Comparison of ENCODE assay signal across 8 mouse cellular contexts in the genomic region with DNA sequence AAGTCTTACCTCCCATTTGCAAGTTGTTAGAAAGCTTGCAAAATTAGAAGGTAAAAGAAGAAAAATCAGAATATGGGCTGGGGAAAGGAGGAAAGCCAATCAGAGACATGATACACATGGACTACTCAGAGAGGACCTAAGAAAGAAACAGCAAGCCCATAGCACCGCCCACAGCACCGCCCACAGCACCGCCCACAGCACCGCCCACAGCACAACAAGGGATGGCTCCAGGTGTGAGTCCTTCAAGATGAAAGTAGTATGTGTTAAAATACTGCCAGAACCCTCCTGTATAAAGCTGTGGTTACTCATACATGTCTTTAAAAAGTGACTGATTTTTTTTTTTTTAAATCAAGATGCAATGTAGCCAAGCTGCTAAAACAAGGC. TPM values are rescaled to one million over a fixed set of nuclear protein-coding genes. Genes with fewer than 3 reads are reported as not detected.
DNase-seq lines count a peak whose midpoint lies in the region; ATAC-seq lines count a peak whose summit lies in the region.

No protein-coding gene starts in this region.

- DNase-seq in heart, postnatal 25 days (ENCODE audit: low spot score) = no peak
- peak; percentile 62 for DNase-seq in kidney, postnatal 10 days
- no peak for DNase-seq in layer of hippocampus, adult 11-12 months (ENCODE audit: low spot score)
- DNase-seq in layer of hippocampus, adult 9-11 months = no peak

- H3K27ac ChIP-seq in heart, embryonic 14.5 days (replicated peaks in 1 of 2; ENCODE audit: control insufficient read depth in 1 of 2, insufficient read depth in 1 of 2, low read depth in 2 of 2, low read length in 2 of 2) = peak overlapping the region in 1 of 2 experiments; percentile 95; a peak in 2 of 4 replicates
- no peak overlapping the region for H3K27ac ChIP-seq in forebrain, embryonic 13.5 days
- no peak overlapping the region for H3K27ac ChIP-seq in neural tube, embryonic 14.5 days (ENCODE audit: low read depth, low read length)

- intact Hi-C loops in heart, postnatal 25 days (cut with DNase I) = loop anchor here (5.0 kb wide), 1 partner anchor 43 kb away; the partner anchor contains the start of gene Sgms1

- no peaks in the 10 kb centered on the region for H3K36me3 ChIP-seq in heart, embryonic 14.5 days (ENCODE audit: control insufficient read depth, insufficient read depth, low read length)
- H3K36me3 ChIP-seq in forebrain, embryonic 13.5 days (ENCODE audit: poor library complexity, severe bottlenecking) = no peaks in the 10 kb centered on the region
- no peaks in the 10 kb centered on the region for H3K36me3 ChIP-seq in neural tube, embryonic 14.5 days (ENCODE audit: control insufficient read depth, insufficient read depth, low read length)

- ATAC-seq in heart, embryonic 14.5 days (ENCODE audit: insufficient number of reproducible peaks, insufficient read depth, low FRiP score, low read depth) = no peak
- peak; percentile 71 for ATAC-seq in forebrain, embryonic 13.5 days
- ATAC-seq in neural tube, embryonic 14.5 days (ENCODE audit: low read depth) = peak; percentile 80
- no peak for ATAC-seq in monocyte, adult 5-6 weeks (replicated peaks; ENCODE audit: insufficient number of reproducible peaks, low FRiP score, low TSS enrichment, poor library complexity, severe bottlenecking)

- H3K9ac ChIP-seq in heart, embryonic 14.5 days (ENCODE audit: low read length) = peak overlapping the region; percentile 63; the same call in 1 of the 2 replicates
- H3K9ac ChIP-seq in forebrain, embryonic 13.5 days = no peak overlapping the region
- no peak overlapping the region for H3K9ac ChIP-seq in neural tube, embryonic 14.5 days (replicated peaks; ENCODE audit: low read depth, low read length)

- H3K27me3 ChIP-seq in heart, embryonic 14.5 days (ENCODE audit: control insufficient read depth, insufficient read depth, low read length) = no peaks in the 10 kb centered on the region
- H3K27me3 ChIP-seq in forebrain, embryonic 13.5 days = no peaks in the 10 kb centered on the region
- no peaks in the 10 kb centered on the region for H3K27me3 ChIP-seq in neural tube, embryonic 14.5 days (ENCODE audit: control insufficient read depth, insufficient read depth, low read length)

- peak overlapping the region; percentile 55 for H3K4me2 ChIP-seq in heart, embryonic 14.5 days (ENCODE audit: low read length)
- peak overlapping the region; percentile 56 for H3K4me2 ChIP-seq in forebrain, embryonic 13.5 days
- peak overlapping the region; percentile 46; the same call in 1 of the 2 replicates for H3K4me2 ChIP-seq in neural tube, embryonic 14.5 days (ENCODE audit: low read depth, low read length)

- H3K4me1 ChIP-seq in heart, embryonic 14.5 days (ENCODE audit: control insufficient read depth in 2 of 2, insufficient read depth in 2 of 2, low read length in 2 of 2) = peaks cover 48 to 95% of the 10 kb centered on the region in 2 experiments
- peaks cover 30% of the 10 kb centered on the region for H3K4me1 ChIP-seq in forebrain, embryonic 13.5 days
- peaks cover 12% of the 10 kb centered on the region for H3K4me1 ChIP-seq in neural tube, embryonic 14.5 days (ENCODE audit: control insufficient read depth, insufficient read depth, low read length)

- H3K4me3 ChIP-seq in heart, embryonic 14.5 days (ENCODE audit: control insufficient read depth in 1 of 2, insufficient read depth in 1 of 2, low read depth in 1 of 2, low read length in 2 of 2) = no peak overlapping the region
- H3K4me3 ChIP-seq in forebrain, embryonic 13.5 days = peak overlapping the region; percentile 26; the same call in 1 of the 2 replicates
- no peak overlapping the region for H3K4me3 ChIP-seq in neural tube, embryonic 14.5 days (ENCODE audit: low read depth, low read length)

- WGBS in heart, embryonic 14.5 days = 24% methylated on average over 4 of the region's 4 CpGs
- 13% methylated on average over 4 of the region's 4 CpGs for WGBS in forebrain, embryonic 13.5 days
- WGBS in neural tube, embryonic 14.5 days = 25% methylated on average over 4 of the region's 4 CpGs

- no peaks in the 10 kb centered on the region for H3K9me3 ChIP-seq in heart, embryonic 14.5 days (ENCODE audit: control insufficient read depth, low read length)
- H3K9me3 ChIP-seq in forebrain, embryonic 13.5 days (replicated peaks) = no peaks in the 10 kb centered on the region
- no peaks in the 10 kb centered on the region for H3K9me3 ChIP-seq in neural tube, embryonic 14.5 days (ENCODE audit: control insufficient read depth, low read length)

RNA-seq across cellular contexts. Expression of gene Sgms1, which starts 44.8 kb away (rescaled TPM):
- polyA plus RNA-seq in heart, embryonic 14.5 days (2014; fragmentation: Nextera tagmentation; extraction: Ambion mirVana) = 41.3 and 43.9 TPM in 2 replicates
- 10 to 100 TPM; 55.8 to 59.0 TPM for total RNA-seq in heart, postnatal 25 days (2021)
- polyA plus RNA-seq in forebrain, embryonic 13.5 days (2015; fragmentation: Nextera tagmentation; extraction: Ambion mirVana) = 9.9 and 11.1 TPM in 2 replicates
- 19.2 and 24.9 TPM in 2 replicates for polyA plus RNA-seq in neural tube, embryonic 14.5 days (2014; fragmentation: Nextera tagmentation; extraction: Ambion mirVana)
- total RNA-seq in monocyte, adult 5-6 weeks (2017) = 109 to 158 TPM (median 146 TPM) in 3 replicates

Comparison
In these comparisons a context has a peak if more than half of its experiments do, and no peak if none do; other contexts are left out.
1. ATAC-seq: peak in forebrain, embryonic 13.5 days (single experiment) and neural tube, embryonic 14.5 days (single experiment); none in heart, embryonic 14.5 days (single experiment) and monocyte, adult 5-6 weeks (single experiment).
2. Peak in every context shown above with its lines, with median percentiles within 50 percentile points of each other: H3K4me2 ChIP-seq.